8 mouse cellular contexts compared by ENCODE assay signal in genomic region chr14:34548391-34549001, GRCm38 (mm10). TPM values are rescaled to one million over a fixed set of nuclear protein-coding genes. Genes with fewer than 3 reads are reported as not detected.
DNase-seq lines count a peak whose midpoint lies in the region; ATAC-seq and TF ChIP-seq lines count a peak whose summit lies in the region.

No protein-coding gene starts in this region.

- H3K79me2 ChIP-seq in CH12.LX (replicated peaks; ENCODE audit: control insufficient read depth, extremely low read depth, insufficient read depth, poor library complexity, severe bottlenecking) = no peaks in the 10 kb centered on the region

- TF ChIP-seq RAD21 in CH12.LX (IDR thresholded peaks at IDR 0.05; ENCODE audit: low read depth, low read length) = no peak

- H3K36me3 ChIP-seq in CH12.LX (replicated peaks in 1 of 2; ENCODE audit: control insufficient read depth in 1 of 2, insufficient read depth in 1 of 2, low read length in 1 of 2) = no peaks in the 10 kb centered on the region
- no peaks in the 10 kb centered on the region for H3K36me3 ChIP-seq in forebrain, embryonic 10.5 days (replicated peaks)
- peaks cover 51% of the 10 kb centered on the region for H3K36me3 ChIP-seq in heart, postnatal 0 days (replicated peaks; ENCODE audit: control insufficient read depth, insufficient read depth, low read length)
- no peaks in the 10 kb centered on the region for H3K36me3 ChIP-seq in liver, postnatal 0 days (replicated peaks; ENCODE audit: insufficient read depth, low read length)
- no peaks in the 10 kb centered on the region for H3K36me3 ChIP-seq in neural tube, embryonic 14.5 days (ENCODE audit: control insufficient read depth, insufficient read depth, low read length)

- peak; percentile 17 for DNase-seq in CH12.LX (ENCODE audit: extremely low read depth)
- DNase-seq in forebrain, embryonic 10.5 days (ENCODE audit: extremely low spot score, low spot score) = peak; percentile 65
- peak; percentile 72 for DNase-seq in heart, postnatal 0 days (ENCODE audit: low spot score)
- peak; percentile 51 for DNase-seq in kidney, postnatal 14 days
- DNase-seq in liver, postnatal 0 days = no peak
- DNase-seq in yolk sac, embryonic 10.5 days (ENCODE audit: low spot score) = peak; percentile 79

- TF ChIP-seq CTCF in CH12.LX (conservative IDR thresholded peaks at IDR 0.05 in 1 of 2, IDR thresholded peaks at IDR 0.05 in 1 of 2; ENCODE audit: low read depth in 2 of 2, low read length in 2 of 2) = no peak
- no peak for TF ChIP-seq CTCF in bone marrow, adult 2 months (IDR thresholded peaks at IDR 0.05; ENCODE audit: control insufficient read depth, insufficient read depth, low read length)
- TF ChIP-seq CTCF in heart, postnatal 0 days (IDR thresholded peaks at IDR 0.05; ENCODE audit: low read depth) = no peak
- TF ChIP-seq CTCF in liver, postnatal 0 days (IDR thresholded peaks at IDR 0.05; ENCODE audit: low read depth) = no peak

- no peak for ATAC-seq in heart, postnatal 0 days (ENCODE audit: insufficient read depth, low read depth)
- ATAC-seq in liver, postnatal 0 days = no peak
- peak; percentile 50 for ATAC-seq in neural tube, embryonic 14.5 days (ENCODE audit: low read depth)

- peak; percentile 13 for TF ChIP-seq POLR2A in CH12.LX (IDR thresholded peaks at IDR 0.05; ENCODE audit: low read depth, low read length)
- TF ChIP-seq POLR2A in bone marrow, adult 2 months (IDR thresholded peaks at IDR 0.05; ENCODE audit: borderline replicate concordance, control insufficient read depth, low read depth, low read length) = no peak

- H3K4me2 ChIP-seq in CH12.LX (ENCODE audit: insufficient read depth, low read depth, poor library complexity, severe bottlenecking) = peak overlapping the region; percentile 92
- peak overlapping the region; percentile 85 for H3K4me2 ChIP-seq in heart, postnatal 0 days (ENCODE audit: low read depth, low read length)
- H3K4me2 ChIP-seq in liver, postnatal 0 days (ENCODE audit: low read depth, low read length) = peak overlapping the region; percentile 98
- H3K4me2 ChIP-seq in neural tube, embryonic 14.5 days (ENCODE audit: low read depth, low read length) = peak overlapping the region; percentile 79

- no peak for TF ChIP-seq EP300 in CH12.LX (IDR thresholded peaks at IDR 0.05; ENCODE audit: low read length)
- no peak for TF ChIP-seq EP300 in heart, postnatal 0 days (IDR thresholded peaks at IDR 0.05; ENCODE audit: low read depth)
- no peak for TF ChIP-seq EP300 in liver, postnatal 0 days (IDR thresholded peaks at IDR 0.05; ENCODE audit: low read depth)

- H3K9ac ChIP-seq in CH12.LX (ENCODE audit: insufficient read depth, low read depth) = peak overlapping the region; percentile 78
- peak overlapping the region; percentile 74 for H3K9ac ChIP-seq in heart, postnatal 0 days (replicated peaks; ENCODE audit: low read depth, low read length)
- peak overlapping the region; percentile 78 for H3K9ac ChIP-seq in liver, postnatal 0 days (replicated peaks)
- peak overlapping the region; percentile 96 for H3K9ac ChIP-seq in neural tube, embryonic 14.5 days (replicated peaks; ENCODE audit: low read depth, low read length)

- dilution Hi-C loops in CH12.LX (cut with MboI; ENCODE audit: extremely low pct_ligation_motif_present, extremely low pct_unique_long_range_greater_than_20kb, low sequenced_read_pairs) = no loop called here

- 2% methylated on average over 27 of the region's 27 CpGs for WGBS in bone marrow, adult 2 months
- WGBS in forebrain, embryonic 10.5 days = under 1% methylated on average over 27 of the region's 27 CpGs
- 4% methylated on average over 27 of the region's 27 CpGs for WGBS in heart, postnatal 0 days
- 3% methylated on average over 27 of the region's 27 CpGs for WGBS in liver, postnatal 0 days (ENCODE audit: insufficient replicate concordance)
- under 1% methylated on average over 26 of the region's 27 CpGs for WGBS in neural tube, embryonic 14.5 days

- in situ Hi-C loops in CH12.LX (cut with MboI; ENCODE audit: low pct_ligation_motif_present, low pct_unique_long_range_greater_than_20kb, low sequenced_read_pairs) = loop anchor here (5.0 kb wide), 1 partner anchor 46 kb away; the partner anchor contains the start of gene Bmpr1a

- H3K4me1 ChIP-seq in CH12.LX (ENCODE audit: control insufficient read depth in 1 of 2, insufficient read depth in 2 of 2) = peaks cover 2 to 5% of the 10 kb centered on the region in 2 experiments; a peak in 2 of 4 replicates
- no peaks in the 10 kb centered on the region; the same call in 1 of the 2 replicates for H3K4me1 ChIP-seq in bone marrow, adult 2 months (ENCODE audit: control insufficient read depth, insufficient read depth, low read length)
- H3K4me1 ChIP-seq in forebrain, embryonic 10.5 days = peaks cover 17% of the 10 kb centered on the region
- peaks cover 58% of the 10 kb centered on the region for H3K4me1 ChIP-seq in heart, postnatal 0 days (ENCODE audit: control insufficient read depth, insufficient read depth)
- H3K4me1 ChIP-seq in liver, postnatal 0 days (ENCODE audit: insufficient read depth) = peaks cover 3% of the 10 kb centered on the region; the same call in 1 of the 2 replicates
- 0 out of 2 replicates have a peak, but pooled peaks cover 3% of the 10 kb centered on the region for H3K4me1 ChIP-seq in neural tube, embryonic 14.5 days (ENCODE audit: control insufficient read depth, insufficient read depth, low read length)

- H3K9me3 ChIP-seq in CH12.LX (replicated peaks; ENCODE audit: low read length) = no peaks in the 10 kb centered on the region
- no peaks in the 10 kb centered on the region for H3K9me3 ChIP-seq in forebrain, embryonic 10.5 days
- no peaks in the 10 kb centered on the region for H3K9me3 ChIP-seq in heart, postnatal 0 days (replicated peaks; ENCODE audit: control insufficient read depth, low read length)
- H3K9me3 ChIP-seq in liver, postnatal 0 days (ENCODE audit: low read length) = no peaks in the 10 kb centered on the region
- no peaks in the 10 kb centered on the region for H3K9me3 ChIP-seq in neural tube, embryonic 14.5 days (ENCODE audit: control insufficient read depth, low read length)

- no peaks in the 10 kb centered on the region for H3K27me3 ChIP-seq in CH12.LX (replicated peaks)
- peaks cover 66% of the 10 kb centered on the region for H3K27me3 ChIP-seq in forebrain, embryonic 10.5 days (ENCODE audit: poor library complexity, severe bottlenecking)
- no peaks in the 10 kb centered on the region for H3K27me3 ChIP-seq in heart, postnatal 0 days (ENCODE audit: control insufficient read depth, insufficient read depth, low read length)
- peaks cover 21% of the 10 kb centered on the region for H3K27me3 ChIP-seq in liver, postnatal 0 days (ENCODE audit: insufficient read depth, low read length)
- H3K27me3 ChIP-seq in neural tube, embryonic 14.5 days (ENCODE audit: control insufficient read depth, insufficient read depth, low read length) = no peaks in the 10 kb centered on the region

- peak overlapping the region; percentile 62 to 74 (median 64) for H3K4me3 ChIP-seq in CH12.LX (replicated peaks in 1 of 3; ENCODE audit: low read depth in 2 of 3, low read length in 2 of 3, poor library complexity in 1 of 3)
- peak overlapping the region; percentile 14 for H3K4me3 ChIP-seq in bone marrow, adult 2 months (replicated peaks; ENCODE audit: control insufficient read depth, low read depth, low read length)
- H3K4me3 ChIP-seq in forebrain, embryonic 10.5 days = peak overlapping the region; percentile 83
- peak overlapping the region; percentile 61 for H3K4me3 ChIP-seq in heart, postnatal 0 days (ENCODE audit: low read depth, low read length)
- peak overlapping the region; percentile 65 for H3K4me3 ChIP-seq in liver, postnatal 0 days (ENCODE audit: low read depth, low read length)
- H3K4me3 ChIP-seq in neural tube, embryonic 14.5 days (ENCODE audit: low read depth, low read length) = peak overlapping the region; percentile 73

- H3K27ac ChIP-seq in CH12.LX (ENCODE audit: insufficient read depth, low read depth) = no peak overlapping the region
- no peak overlapping the region for H3K27ac ChIP-seq in bone marrow, adult 2 months (ENCODE audit: control insufficient read depth, insufficient read depth, low read depth, low read length, poor library complexity)
- peak overlapping the region; percentile 92 for H3K27ac ChIP-seq in forebrain, embryonic 10.5 days
- peak overlapping the region; percentile 93 for H3K27ac ChIP-seq in heart, postnatal 0 days (ENCODE audit: low read depth)
- H3K27ac ChIP-seq in liver, postnatal 0 days (ENCODE audit: low read depth) = no peak overlapping the region
- H3K27ac ChIP-seq in neural tube, embryonic 14.5 days (ENCODE audit: low read depth, low read length) = peak overlapping the region; percentile 84

RNA-seq across cellular contexts. Expression of gene 9230112D13Rik, which starts 25.9 kb away (rescaled TPM):
- total RNA-seq in CH12.LX (2012; rRNA removed) = 0.80 and 1.6 TPM in 2 replicates
- total RNA-seq in CH12.LX (2014; rRNA removed) = 1.7 and 2.6 TPM in 2 replicates
- 1.4 and 1.9 TPM in 2 replicates for polyA plus RNA-seq in CH12.LX (2012; ENCODE audit: insufficient read length, low read depth)
- not detected in 2 replicates for polyA plus RNA-seq in bone marrow, adult 2 months (2011; ENCODE audit: insufficient read depth, insufficient read length, low replicate concordance, missing spikeins)
- not detected in 2 replicates for polyA plus RNA-seq in forebrain, embryonic 10.5 days (2016; fragmentation: Nextera tagmentation; extraction: Ambion mirVana)
- not detected in 2 replicates for total RNA-seq in heart, postnatal 0 days (2014; rRNA removed; ENCODE audit: low replicate concordance)
- not detected in 2 replicates for polyA plus RNA-seq in heart, postnatal 0 days (2015; fragmentation: Nextera tagmentation; extraction: Ambion mirVana)
- polyA plus RNA-seq in liver, postnatal 0 days (2015; fragmentation: Nextera tagmentation; extraction: Ambion mirVana) = not detected in 2 replicates
- polyA plus RNA-seq in neural tube, embryonic 14.5 days (2014; fragmentation: Nextera tagmentation; extraction: Ambion mirVana) = not detected in 2 replicates

RNA-seq across cellular contexts. Expression of gene Ldb3, which starts 40.0 kb away (rescaled TPM):
- total RNA-seq in CH12.LX (2012; rRNA removed) (0.04 and 0.08 TPM in 2 replicates), CH12.LX (2014; rRNA removed) (0.04 TPM in 1 of 2 replicates, not detected in the other)
- not detected in 2 replicates for polyA plus RNA-seq in CH12.LX (2012; ENCODE audit: insufficient read length, low read depth)
- polyA plus RNA-seq in bone marrow, adult 2 months (2011; ENCODE audit: insufficient read depth, insufficient read length, low replicate concordance, missing spikeins) = 0.40 and 1.1 TPM in 2 replicates
- 0.05 and 0.06 TPM in 2 replicates for polyA plus RNA-seq in forebrain, embryonic 10.5 days (2016; fragmentation: Nextera tagmentation; extraction: Ambion mirVana)
- total RNA-seq in heart, postnatal 0 days (2014; rRNA removed; ENCODE audit: low replicate concordance) = 518 and 526 TPM in 2 replicates
- 376 and 380 TPM in 2 replicates for polyA plus RNA-seq in heart, postnatal 0 days (2015; fragmentation: Nextera tagmentation; extraction: Ambion mirVana)
- polyA plus RNA-seq in liver, postnatal 0 days (2015; fragmentation: Nextera tagmentation; extraction: Ambion mirVana) = 0.26 and 3.2 TPM in 2 replicates
- polyA plus RNA-seq in neural tube, embryonic 14.5 days (2014; fragmentation: Nextera tagmentation; extraction: Ambion mirVana) = 0.57 and 0.91 TPM in 2 replicates

RNA-seq across cellular contexts. Expression of gene Bmpr1a, which starts 45.4 kb away (rescaled TPM):
- total RNA-seq in CH12.LX (2012; rRNA removed) = 26.2 and 32.6 TPM in 2 replicates
- 46.7 and 47.9 TPM in 2 replicates for total RNA-seq in CH12.LX (2014; rRNA removed)
- 29.8 and 30.1 TPM in 2 replicates for polyA plus RNA-seq in CH12.LX (2012; ENCODE audit: insufficient read length, low read depth)
- 0.57 and 5.9 TPM in 2 replicates for polyA plus RNA-seq in bone marrow, adult 2 months (2011; ENCODE audit: insufficient read depth, insufficient read length, low replicate concordance, missing spikeins)
- polyA plus RNA-seq in forebrain, embryonic 10.5 days (2016; fragmentation: Nextera tagmentation; extraction: Ambion mirVana) = 44.5 and 47.6 TPM in 2 replicates
- 99.5 and 130 TPM in 2 replicates for total RNA-seq in heart, postnatal 0 days (2014; rRNA removed; ENCODE audit: low replicate concordance)
- polyA plus RNA-seq in heart, postnatal 0 days (2015; fragmentation: Nextera tagmentation; extraction: Ambion mirVana) = 37.2 and 38.6 TPM in 2 replicates
- polyA plus RNA-seq in liver, postnatal 0 days (2015; fragmentation: Nextera tagmentation; extraction: Ambion mirVana) = 4.7 and 5.0 TPM in 2 replicates
- polyA plus RNA-seq in neural tube, embryonic 14.5 days (2014; fragmentation: Nextera tagmentation; extraction: Ambion mirVana) = 26.9 and 29.1 TPM in 2 replicates

RNA-seq across cellular contexts. Expression of gene Opn4, which starts 51.4 kb away (rescaled TPM):
- total RNA-seq in CH12.LX (2012; rRNA removed) = not detected in 2 replicates
- total RNA-seq in CH12.LX (2014; rRNA removed) = not detected in 2 replicates
- polyA plus RNA-seq in CH12.LX (2012; ENCODE audit: insufficient read length, low read depth) = not detected in 2 replicates
- polyA plus RNA-seq in bone marrow, adult 2 months (2011; ENCODE audit: insufficient read depth, insufficient read length, low replicate concordance, missing spikeins) = not detected in 2 replicates
- 0.47 and 1.0 TPM in 2 replicates for polyA plus RNA-seq in forebrain, embryonic 10.5 days (2016; fragmentation: Nextera tagmentation; extraction: Ambion mirVana)
- 5.9 and 8.6 TPM in 2 replicates for total RNA-seq in heart, postnatal 0 days (2014; rRNA removed; ENCODE audit: low replicate concordance)
- 8.4 and 8.7 TPM in 2 replicates for polyA plus RNA-seq in heart, postnatal 0 days (2015; fragmentation: Nextera tagmentation; extraction: Ambion mirVana)
- not detected in 2 replicates for polyA plus RNA-seq in liver, postnatal 0 days (2015; fragmentation: Nextera tagmentation; extraction: Ambion mirVana)
- polyA plus RNA-seq in neural tube, embryonic 14.5 days (2014; fragmentation: Nextera tagmentation; extraction: Ambion mirVana) = not detected in 2 replicates

Comparison
In these comparisons a context has a peak if more than half of its experiments do, and no peak if none do; other contexts are left out.
1. H3K27ac ChIP-seq: peak in forebrain, embryonic 10.5 days (single experiment), heart, postnatal 0 days (single experiment) and neural tube, embryonic 14.5 days (single experiment); none in CH12.LX (single experiment), bone marrow, adult 2 months (single experiment) and liver, postnatal 0 days (single experiment).
2. H3K4me3 ChIP-seq: peak in every context shown above with its lines; median percentile 83 in forebrain, embryonic 10.5 days; 73 in neural tube, embryonic 14.5 days; 65 in liver, postnatal 0 days; 64 in CH12.LX; 61 in heart, postnatal 0 days; 14 in bone marrow, adult 2 months.
3. RNA of gene Ldb3, which starts 40.0 kb away (polyA plus RNA-seq): 376 to 380 TPM in heart, postnatal 0 days; 0.40 to 1.1 TPM in bone marrow, adult 2 months, 0.57 to 0.91 TPM in neural tube, embryonic 14.5 days, 0.26 to 3.2 TPM in liver, postnatal 0 days, 0.05 to 0.06 TPM in forebrain, embryonic 10.5 days and not detected in CH12.LX; every median in the first group is over 10 times any median in the second.
4. Peak in every context shown above with its lines, with median percentiles within 50 percentile points of each other: H3K4me2 ChIP-seq and H3K9ac ChIP-seq.